Mouse (Mus musculus) ES-Bruce4 (cell line): ENCODE data around the gene Harbi1.

Experiments used
- CTCF ChIP-seq: IDR thresholded peaks from one replicate; pipeline ENCODE4 v1.8.1; 2011; ENCODE audit warnings: low read depth, low read length
- EP300 ChIP-seq: IDR thresholded peaks from 2 replicates; pipeline ENCODE4 v1.6.1; 2011; ENCODE audit warnings: low read depth, low read length; ENCODE audit not compliant: insufficient read depth
- POLR2A ChIP-seq: IDR thresholded peaks from one replicate; pipeline ENCODE4 v1.8.1; 2011; ENCODE audit warnings: low read length; ENCODE audit not compliant: insufficient read depth

DNA sequence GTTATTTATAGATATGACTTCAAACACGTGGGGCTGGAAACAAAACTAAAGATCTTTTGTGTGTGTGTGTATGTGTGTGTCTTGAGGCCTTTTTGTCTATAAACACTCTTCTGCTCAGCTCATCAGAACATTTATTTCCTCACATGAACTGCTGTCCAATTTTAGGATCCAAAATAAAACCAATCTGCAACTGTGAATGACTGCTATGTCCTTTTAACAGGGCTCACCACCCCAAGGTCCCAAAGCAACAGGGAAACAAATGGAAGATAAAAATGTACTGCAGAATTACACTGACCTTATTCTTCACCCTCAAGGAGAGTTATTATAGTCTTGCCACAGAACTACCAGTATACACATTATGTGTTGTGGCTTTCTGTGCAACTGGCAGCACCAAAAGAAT, 11.4 kb upstream of the Harbi1 start:
- TF ChIP-seq POLR2A: no peak
- no peak for TF ChIP-seq CTCF
- TF ChIP-seq EP300: no peak
